Mouse (Mus musculus) heart, embryonic 11.5 days (tissue): ENCODE data around the gene Pus10. TPM values are rescaled to one million over a fixed set of nuclear protein-coding genes. Genes with fewer than 3 reads are reported as not detected.

ENCODE experiments used
- ATAC-seq: fragments of 200-750 bp; cut with Nextera tagmentation; replicated peaks from 2 replicates; pipeline ENCODE4 v1.8.0; 2017; ENCODE audit warnings: moderate library complexity; ENCODE audit not compliant: insufficient number of reproducible peaks, low FRiP score, low TSS enrichment
- H3K27ac ChIP-seq: fragments of 300-500 bp; sonication (generic); 2 replicates; pipeline ENCODE4 v1.5.1; 2014; ENCODE audit warnings: mild to moderate bottlenecking, low read depth, low read length
- H3K27me3 ChIP-seq: fragments of 300-500 bp; sonication (generic); 2 replicates; pipeline ENCODE4 v1.6.1; 2014; ENCODE audit warnings: mild to moderate bottlenecking, low read length, mixed read lengths; ENCODE audit not compliant: control insufficient read depth, insufficient read depth
- H3K36me3 ChIP-seq: fragments of 300-500 bp; sonication (generic); 2 replicates; pipeline ENCODE4 v1.6.1; 2014; ENCODE audit warnings: mild to moderate bottlenecking, low read length, moderate library complexity, mixed read lengths; ENCODE audit not compliant: control insufficient read depth, insufficient read depth
- H3K4me1 ChIP-seq: fragments of 300-500 bp; sonication (generic); 2 replicates; pipeline ENCODE4 v1.6.1; 2014; ENCODE audit warnings: low read length; ENCODE audit not compliant: control insufficient read depth, insufficient read depth
- H3K4me2 ChIP-seq: fragments of 300-500 bp; sonication (generic); 2 replicates; pipeline ENCODE4 v1.6.1; 2014; ENCODE audit warnings: mild to moderate bottlenecking, moderate library complexity
- H3K4me3 ChIP-seq: fragments of 300-500 bp; sonication (generic); 2 replicates; pipeline ENCODE4 v1.5.1; 2014; ENCODE audit warnings: low read depth, low read length
- H3K9ac ChIP-seq: fragments of 300-500 bp; sonication (generic); 2 replicates; pipeline ENCODE4 v1.6.1; 2014; ENCODE audit warnings: mild to moderate bottlenecking, low read depth, low read length, moderate library complexity
- H3K9me3 ChIP-seq: fragments of 300-500 bp; sonication (generic); replicated peaks from 2 replicates; pipeline ENCODE4 v1.6.1; 2016; ENCODE audit warnings: low read length; ENCODE audit not compliant: control insufficient read depth
- whole genome bisulfite sequencing: fragments of 180-500 bp; shearing (Covaris S2); extraction: QIAGEN DNeasy Blood & Tissue Kit; methylation state at CpG from one replicate; pipeline ENCODE4 v1.1.7; 2014; ENCODE audit not compliant: insufficient replicate concordance; 5-methylcytosine and 5-hydroxymethylcytosine counted together
- polyA plus RNA-seq: library from polyadenylated mRNA; unstranded; fragments of >200 nt; fragmentation: Nextera tagmentation; extraction: Ambion mirVana; gene quantifications from 2 replicates; pipeline ENCODE4 v1.2.1, GENCODE M21; 2014

Gene Pus10
- polyA plus RNA-seq, 1 experiment from 2014 or later: 19.5 TPM

DNA sequence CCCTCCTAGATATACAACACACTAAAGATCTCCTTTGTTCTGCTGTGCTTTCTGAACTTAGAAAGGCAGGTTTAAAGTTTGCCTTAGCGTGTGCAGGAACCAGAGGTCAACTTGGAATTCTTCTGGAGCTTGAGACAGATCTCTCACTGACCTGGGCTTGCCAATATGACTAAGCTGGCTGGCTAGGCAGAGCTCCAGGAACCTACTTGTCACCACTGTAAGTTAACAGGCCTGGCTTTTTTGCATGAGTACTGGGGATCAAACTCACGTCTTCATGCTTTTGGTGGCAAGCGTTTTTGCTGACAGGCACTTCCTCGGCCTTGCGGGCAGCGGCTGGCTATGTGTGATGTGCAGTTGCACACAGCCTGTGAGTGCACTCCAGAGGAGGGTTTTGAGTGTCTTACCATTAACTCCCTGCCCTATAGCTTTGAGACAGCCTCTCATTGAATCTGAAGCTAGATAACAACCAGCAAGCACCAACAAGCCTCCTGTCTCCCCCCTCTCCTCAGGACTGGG, 15.0 kb downstream of the Pus10 start:
- no peaks in the 10 kb centered on the region for H3K9me3 ChIP-seq
- H3K4me3 ChIP-seq: no peak overlapping the region
- H3K4me1 ChIP-seq: no peaks in the 10 kb centered on the region
- no peak overlapping the region for H3K4me2 ChIP-seq
- no peak overlapping the region for H3K9ac ChIP-seq
- H3K27me3 ChIP-seq: no peaks in the 10 kb centered on the region
- WGBS: 95% methylated on average over 6 of the region's 6 CpGs
- peaks cover 9% of the 10 kb centered on the region for H3K36me3 ChIP-seq
- H3K27ac ChIP-seq: no peak overlapping the region
- no peak for ATAC-seq

- H3K9me3 ChIP-seq: no peaks in the 10 kb centered on the region
- 87% methylated on average over 5 of the region's 5 CpGs for WGBS
- ATAC-seq: no peak
Observed at GRCm38 (mm10) chr11:23682561-23682960, 17.1 kb downstream of the Pus10 start.

DNA sequence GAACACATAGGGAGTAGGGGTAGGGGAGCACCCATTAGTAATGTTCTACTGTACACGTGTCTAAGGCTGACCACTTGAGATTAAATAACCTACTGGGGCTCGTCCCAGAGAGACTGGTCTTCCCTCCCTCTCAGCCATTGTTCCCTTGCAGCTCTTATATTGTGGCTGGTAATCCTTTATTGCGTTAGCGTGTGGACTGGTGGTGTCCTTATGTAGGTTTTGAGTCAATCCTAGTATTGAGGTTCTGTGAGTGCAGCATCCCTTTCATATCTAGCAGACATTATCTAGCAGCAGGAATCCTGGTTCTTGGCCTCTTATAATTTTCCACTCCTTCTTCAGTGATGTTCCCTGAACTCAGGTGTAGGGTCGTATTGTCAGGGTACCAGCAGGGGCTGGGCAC, 21.2 kb downstream of the Pus10 start:
- no peaks in the 10 kb centered on the region for H3K4me1 ChIP-seq
- 82% methylated on average over 5 of the region's 5 CpGs for WGBS

More at GRCm38 (mm10) chr11:23682561-23682960, 17.1 kb downstream of the Pus10 start:
- Histone ChIP-seq H3K27ac (no peak overlapping the region), H3K27me3 (no peaks in the 10 kb centered on the region), H3K9ac (no peak overlapping the region), H3K4me2 (no peak overlapping the region), H3K4me1 (no peaks in the 10 kb centered on the region), H3K36me3 (peaks cover 3% of the 10 kb centered on the region; the same call in 1 of the 2 replicates), H3K4me3 (no peak overlapping the region)

DNA sequence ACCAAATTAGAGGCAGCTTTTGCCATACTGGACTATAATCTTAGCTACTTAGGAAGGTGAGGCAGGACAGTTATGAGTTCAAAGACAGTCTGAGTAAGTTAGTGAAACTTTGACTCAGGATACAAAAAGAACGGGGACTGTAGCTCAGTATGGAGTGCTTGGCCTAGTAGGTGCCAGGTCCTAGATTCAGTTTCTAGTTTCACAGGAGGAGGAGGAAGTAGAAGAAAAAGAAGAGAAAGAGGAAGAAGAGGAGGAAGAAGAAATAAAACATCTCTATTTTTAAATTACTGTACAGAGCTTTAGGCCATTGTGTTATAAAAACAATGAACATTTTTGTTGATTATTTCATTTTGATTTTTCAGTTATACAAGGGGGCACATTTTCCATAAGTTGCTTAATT, 22.6 kb downstream of the Pus10 start:
- no peak overlapping the region for H3K4me3 ChIP-seq
- H3K9me3 ChIP-seq: no peaks in the 10 kb centered on the region
- ATAC-seq: no peak
- H3K4me2 ChIP-seq: no peak overlapping the region
- no peaks in the 10 kb centered on the region for H3K36me3 ChIP-seq
- H3K9ac ChIP-seq: no peak overlapping the region
- H3K27ac ChIP-seq: no peak overlapping the region
- 100% methylated on average over 1 of the region's 1 CpGs for WGBS
- H3K27me3 ChIP-seq: no peaks in the 10 kb centered on the region
- no peaks in the 10 kb centered on the region for H3K4me1 ChIP-seq

More for the DNA sequence above, 21.2 kb downstream of the Pus10 start:
- no peak overlapping the region for H3K27ac ChIP-seq
- no peaks in the 10 kb centered on the region for H3K36me3 ChIP-seq
- H3K27me3 ChIP-seq: no peaks in the 10 kb centered on the region
- no peak for ATAC-seq
- H3K4me2 ChIP-seq: no peak overlapping the region
- no peak overlapping the region for H3K9ac ChIP-seq
- no peaks in the 10 kb centered on the region for H3K9me3 ChIP-seq
- no peak overlapping the region for H3K4me3 ChIP-seq

DNA sequence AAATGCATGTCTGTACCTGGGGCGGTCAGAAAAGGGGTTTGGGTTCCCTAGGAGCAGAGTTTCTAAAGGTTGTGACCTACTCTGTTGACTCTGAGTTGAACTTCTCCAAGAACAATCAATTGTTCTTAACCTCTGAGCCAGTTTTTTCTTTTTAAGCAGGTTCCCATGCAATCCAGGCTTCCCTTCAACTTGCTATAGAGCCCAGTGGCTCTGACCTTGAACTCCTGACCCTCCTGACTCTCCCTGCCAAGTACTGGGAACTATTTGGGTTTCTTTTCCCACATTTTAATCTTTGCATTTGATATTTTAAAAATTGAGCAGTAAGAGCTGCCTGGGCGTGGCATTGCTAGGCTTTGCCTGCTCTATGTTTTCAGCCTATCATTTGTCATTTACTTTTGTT, 27.8 kb downstream of the Pus10 start:
- Histone ChIP-seq H3K9me3 (no peaks in the 10 kb centered on the region), H3K27ac (no peak overlapping the region), H3K27me3 (no peaks in the 10 kb centered on the region), H3K9ac (no peak overlapping the region), H3K4me3 (no peak overlapping the region), H3K4me1 (no peaks in the 10 kb centered on the region), H3K36me3 (no peaks in the 10 kb centered on the region), H3K4me2 (no peak overlapping the region)
- WGBS: 80% methylated on average over 2 of the region's 2 CpGs
- ATAC-seq: no peak

GRCm38 (mm10) chr11:23695847-23696246, 30.4 kb downstream of the Pus10 start:
- Histone ChIP-seq H3K4me2 (no peak overlapping the region), H3K9ac (no peak overlapping the region), H3K27me3 (no peaks in the 10 kb centered on the region), H3K4me3 (no peak overlapping the region), H3K27ac (no peak overlapping the region), H3K9me3 (no peaks in the 10 kb centered on the region), H3K36me3 (no peaks in the 10 kb centered on the region), H3K4me1 (no peaks in the 10 kb centered on the region)
- no peak for ATAC-seq

- no peaks in the 10 kb centered on the region for H3K27me3 ChIP-seq
- no peak overlapping the region for H3K4me2 ChIP-seq
- ATAC-seq: no peak
- H3K4me3 ChIP-seq: no peak overlapping the region
- no peaks in the 10 kb centered on the region for H3K9me3 ChIP-seq
- H3K27ac ChIP-seq: no peak overlapping the region
- WGBS: 71% methylated on average over 2 of the region's 2 CpGs
- no peak overlapping the region for H3K9ac ChIP-seq
- H3K4me1 ChIP-seq: no peaks in the 10 kb centered on the region
- H3K36me3 ChIP-seq: no peaks in the 10 kb centered on the region
Observed at GRCm38 (mm10) chr11:23698526-23698925, 33.1 kb downstream of the Pus10 start.

DNA sequence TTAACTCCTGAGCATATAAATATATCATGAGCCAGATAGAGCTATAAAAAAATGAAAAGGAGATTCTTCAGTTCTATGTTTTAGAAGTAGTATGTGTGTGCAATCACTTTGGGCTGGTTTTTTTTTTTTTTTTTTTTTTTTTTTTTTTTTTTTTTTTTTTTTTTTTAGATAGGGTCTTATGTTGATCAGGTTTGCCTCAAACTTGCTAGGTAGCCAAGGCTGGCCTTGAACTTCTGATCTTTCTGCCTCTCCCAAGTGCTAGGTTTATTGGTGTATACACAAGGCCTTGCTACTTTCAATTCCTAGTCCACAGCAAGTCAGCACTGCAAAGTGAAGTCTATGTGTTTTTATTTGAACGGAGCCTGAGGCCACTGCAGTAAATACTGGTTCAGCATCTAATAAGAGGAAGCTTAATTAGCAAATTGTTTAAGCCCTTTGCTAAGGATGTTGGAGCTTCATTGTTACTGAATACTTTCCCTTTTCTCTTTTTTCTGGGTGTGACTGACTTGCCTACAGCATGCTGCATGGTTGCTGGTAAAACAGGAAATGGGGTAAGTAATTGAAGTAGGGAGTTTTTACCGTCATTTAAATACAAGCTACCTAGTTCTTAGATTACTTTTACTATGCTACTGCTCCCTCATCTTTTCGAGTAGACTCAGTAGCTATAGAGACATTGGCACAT, 34.1 kb downstream of the Pus10 start:
- 78% methylated on average over 3 of the region's 3 CpGs for WGBS
- ATAC-seq: no peak
- H3K27me3 ChIP-seq: no peaks in the 10 kb centered on the region
- H3K27ac ChIP-seq: no peak overlapping the region
- H3K36me3 ChIP-seq: no peaks in the 10 kb centered on the region
- H3K4me1 ChIP-seq: no peaks in the 10 kb centered on the region
- no peak overlapping the region for H3K4me2 ChIP-seq
- H3K9me3 ChIP-seq: no peaks in the 10 kb centered on the region
- H3K9ac ChIP-seq: no peak overlapping the region
- H3K4me3 ChIP-seq: no peak overlapping the region

- no peak overlapping the region for H3K4me2 ChIP-seq
- no peak overlapping the region for H3K9ac ChIP-seq
- no peak overlapping the region for H3K27ac ChIP-seq
- 91% methylated on average over 3 of the region's 3 CpGs for WGBS
- no peaks in the 10 kb centered on the region for H3K9me3 ChIP-seq
- H3K27me3 ChIP-seq: no peaks in the 10 kb centered on the region
- no peak overlapping the region for H3K4me3 ChIP-seq
- no peaks in the 10 kb centered on the region for H3K36me3 ChIP-seq
- no peak for ATAC-seq
- no peaks in the 10 kb centered on the region for H3K4me1 ChIP-seq
Observed at GRCm38 (mm10) chr11:23701831-23702230, 36.4 kb downstream of the Pus10 start.
